ENCODE assay signal across 9 mouse cellular contexts in the genomic region with DNA sequence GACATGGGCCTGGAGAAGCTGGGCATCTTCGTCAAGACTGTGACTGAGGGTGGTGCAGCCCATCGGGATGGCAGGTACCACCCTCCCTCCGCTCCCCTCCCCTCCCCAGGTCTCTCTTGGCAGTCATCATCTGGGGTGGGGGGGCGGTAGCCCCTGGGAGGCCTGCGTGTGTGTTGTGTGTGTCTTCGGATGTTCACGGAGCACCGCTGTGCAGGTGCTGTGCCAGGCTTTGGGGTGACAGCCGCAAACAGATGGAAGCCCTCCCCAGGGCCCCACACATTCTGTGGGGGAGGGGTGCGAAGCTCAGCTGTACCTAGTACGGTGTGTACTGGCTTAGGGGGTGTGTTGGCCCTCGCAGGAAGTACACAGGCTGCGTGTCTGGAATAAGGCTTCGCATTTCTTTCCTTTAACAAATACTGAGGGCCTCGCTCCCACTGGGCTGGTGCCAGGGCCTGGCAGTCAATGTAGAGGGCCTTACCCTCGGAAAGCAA. TPM values are rescaled to one million over a fixed set of nuclear protein-coding genes. Genes with fewer than 3 reads are reported as not detected.
DNase-seq lines count a peak whose midpoint lies in the region; ATAC-seq and TF ChIP-seq lines count a peak whose summit lies in the region.
"Had no signal": no experiment of that assay in that cellular context is flagged by ENCODE, and none has a peak within 500 bp of the region (broad histone marks: within the 10 kb centered on the region; RNA-seq: fewer than 3 reads in every experiment).

No protein-coding gene starts in this region.

- H3K27me3 ChIP-seq in midbrain, embryonic 13.5 days, result no peaks in the 10 kb centered on the region
- H3K27me3 ChIP-seq in midbrain, embryonic 11.5 days (ENCODE audit: control insufficient read depth, insufficient read depth, low read length), result no peaks in the 10 kb centered on the region
- no peaks in the 10 kb centered on the region for H3K27me3 ChIP-seq in hindbrain, postnatal 0 days (ENCODE audit: insufficient read depth, low read length)
- no peaks in the 10 kb centered on the region for H3K27me3 ChIP-seq in liver, embryonic 16.5 days (ENCODE audit: control insufficient read depth, insufficient read depth, low read depth, low read length)

- WGBS in midbrain, embryonic 13.5 days, result 80% methylated on average over 16 of the region's 16 CpGs
- WGBS in midbrain, embryonic 11.5 days, result 89% methylated on average over 16 of the region's 16 CpGs
- WGBS in hindbrain, postnatal 0 days, result 44% methylated on average over 16 of the region's 16 CpGs
- WGBS in liver, embryonic 16.5 days (ENCODE audit: insufficient replicate concordance), result 27% methylated on average over 16 of the region's 16 CpGs

- H3K4me3 ChIP-seq in midbrain, embryonic 13.5 days (replicated peaks), result no peak overlapping the region
- H3K4me3 ChIP-seq in midbrain, embryonic 11.5 days (ENCODE audit: low read depth, low read length), result no peak overlapping the region
- H3K4me3 ChIP-seq in hindbrain, postnatal 0 days (ENCODE audit: low read length), result no peak overlapping the region
- H3K4me3 ChIP-seq in liver, embryonic 16.5 days (ENCODE audit: low read depth, low read length), result peak overlapping the region; percentile 56

- H3K27ac ChIP-seq in midbrain, embryonic 13.5 days, result 0 out of 2 replicates have a peak overlapping the region, but pooled peaks have one; percentile 19
- H3K27ac ChIP-seq in midbrain, embryonic 11.5 days (ENCODE audit: low read depth, low read length), result no peak overlapping the region
- no peak overlapping the region for H3K27ac ChIP-seq in hindbrain, postnatal 0 days
- peak overlapping the region; percentile 89 for H3K27ac ChIP-seq in liver, embryonic 16.5 days (ENCODE audit: low read length)

- DNase-seq in adrenal gland, adult (ENCODE audit: inconsistent age in 2 of 2, low spot score in 1 of 2), result peak; percentile 31 to 47
- DNase-seq in adrenal gland, postnatal 10 days, result no peak
- DNase-seq in midbrain, embryonic 11.5 days (ENCODE audit: low spot score, missing footprints), result no peak
- peak; percentile 63 for DNase-seq in hindbrain, postnatal 0 days (ENCODE audit: low spot score)
- DNase-seq in thymus, postnatal 10 days (ENCODE audit: low spot score in 2 of 2), result peak; percentile 97
- DNase-seq in adrenal gland, adult 2 months, result no peak

- peaks cover 77% of the 10 kb centered on the region for H3K4me1 ChIP-seq in midbrain, embryonic 13.5 days (replicated peaks)
- H3K4me1 ChIP-seq in midbrain, embryonic 11.5 days (ENCODE audit: control insufficient read depth, insufficient read depth, low read length), result peaks cover 38% of the 10 kb centered on the region
- H3K4me1 ChIP-seq in hindbrain, postnatal 0 days (ENCODE audit: insufficient read depth, low read length), result peaks cover 41% of the 10 kb centered on the region
- H3K4me1 ChIP-seq in liver, embryonic 16.5 days (ENCODE audit: control insufficient read depth, low read depth, low read length), result peaks cover 92% of the 10 kb centered on the region

- ATAC-seq in midbrain, embryonic 13.5 days, result no peak
- no peak for ATAC-seq in midbrain, embryonic 11.5 days (ENCODE audit: low FRiP score)
- peak; percentile 36; the same call in 1 of the 2 replicates for ATAC-seq in hindbrain, postnatal 0 days
- ATAC-seq in liver, embryonic 16.5 days (ENCODE audit: low read depth), result peak; percentile 45

- peaks cover 81% of the 10 kb centered on the region for H3K36me3 ChIP-seq in midbrain, embryonic 13.5 days
- peaks cover 31% of the 10 kb centered on the region for H3K36me3 ChIP-seq in midbrain, embryonic 11.5 days (ENCODE audit: control insufficient read depth, insufficient read depth, low read length)
- peaks cover 45% of the 10 kb centered on the region for H3K36me3 ChIP-seq in hindbrain, postnatal 0 days (ENCODE audit: insufficient read depth, low read length)
- peaks cover 27% of the 10 kb centered on the region for H3K36me3 ChIP-seq in liver, embryonic 16.5 days (ENCODE audit: control insufficient read depth, insufficient read depth)

- no peak overlapping the region for H3K4me2 ChIP-seq in midbrain, embryonic 13.5 days (replicated peaks)
- H3K4me2 ChIP-seq in midbrain, embryonic 11.5 days, result no peak overlapping the region
- no peak overlapping the region for H3K4me2 ChIP-seq in hindbrain, postnatal 0 days (ENCODE audit: low read depth, low read length)
- peak overlapping the region; percentile 66 for H3K4me2 ChIP-seq in liver, embryonic 16.5 days (ENCODE audit: low read depth, low read length)

- H3K9ac ChIP-seq in midbrain, embryonic 13.5 days (replicated peaks), result no peak overlapping the region; the same call in 1 of the 2 replicates
- H3K9ac ChIP-seq in midbrain, embryonic 11.5 days (ENCODE audit: low read length), result no peak overlapping the region
- no peak overlapping the region for H3K9ac ChIP-seq in hindbrain, postnatal 0 days (replicated peaks; ENCODE audit: low read length)
- H3K9ac ChIP-seq in liver, embryonic 16.5 days (ENCODE audit: low read depth, low read length), result peak overlapping the region; percentile 65

- no peak for TF ChIP-seq CTCF in hindbrain, postnatal 0 days (IDR thresholded peaks at IDR 0.05; ENCODE audit: low read depth)

- no peaks in the 10 kb centered on the region for H3K9me3 ChIP-seq in midbrain, embryonic 13.5 days
- no peaks in the 10 kb centered on the region for H3K9me3 ChIP-seq in midbrain, embryonic 11.5 days (ENCODE audit: control insufficient read depth, low read length)
- H3K9me3 ChIP-seq in hindbrain, postnatal 0 days (ENCODE audit: low read length), result no peaks in the 10 kb centered on the region
- no peaks in the 10 kb centered on the region for H3K9me3 ChIP-seq in liver, embryonic 16.5 days (replicated peaks; ENCODE audit: control insufficient read depth, low read length)

RNA-seq across cellular contexts. Expression of gene Ppp1r9b, which starts 7.3 kb away (rescaled TPM):
- 10 to 100 TPM; 83.3 to 96.2 TPM for total RNA-seq in adrenal gland, postnatal 10 days (2021)
- polyA plus RNA-seq in midbrain, embryonic 13.5 days (2015; fragmentation: Nextera tagmentation; extraction: Ambion mirVana), result 17.4 and 17.8 TPM in 2 replicates
- 10.5 and 12.4 TPM in 2 replicates for polyA plus RNA-seq in midbrain, embryonic 11.5 days (2014; fragmentation: Nextera tagmentation; extraction: Ambion mirVana)
- total RNA-seq in hindbrain, postnatal 0 days (2014; rRNA removed), result 170 and 190 TPM in 2 replicates
- 18.8 and 19.4 TPM in 2 replicates for polyA plus RNA-seq in hindbrain, postnatal 0 days (2015; fragmentation: Nextera tagmentation; extraction: Ambion mirVana)
- 7.1 and 7.6 TPM in 2 replicates for polyA plus RNA-seq in liver, embryonic 16.5 days (2015; fragmentation: Nextera tagmentation; extraction: Ambion mirVana)
- total RNA-seq in adrenal gland, adult 2 months (2021), result 100 to 1,000 TPM; 101 to 148 TPM
- polyA plus RNA-seq in adrenal gland, adult 2 months (2012; rRNA removed), result 61.6 and 64.6 TPM in 2 replicates

RNA-seq across cellular contexts. Expression of gene Samd14, which starts 11.6 kb away (rescaled TPM):
- 10 to 100 TPM in 1 of 2 experiments, 1 to 10 TPM in 1; 7.3 to 11.0 TPM for total RNA-seq in adrenal gland, postnatal 10 days (2021)
- polyA plus RNA-seq in midbrain, embryonic 13.5 days (2015; fragmentation: Nextera tagmentation; extraction: Ambion mirVana), result 123 and 141 TPM in 2 replicates
- 47.3 and 47.8 TPM in 2 replicates for polyA plus RNA-seq in midbrain, embryonic 11.5 days (2014; fragmentation: Nextera tagmentation; extraction: Ambion mirVana)
- 216 and 223 TPM in 2 replicates for total RNA-seq in hindbrain, postnatal 0 days (2014; rRNA removed)
- polyA plus RNA-seq in hindbrain, postnatal 0 days (2015; fragmentation: Nextera tagmentation; extraction: Ambion mirVana), result 128 and 137 TPM in 2 replicates
- polyA plus RNA-seq in liver, embryonic 16.5 days (2015; fragmentation: Nextera tagmentation; extraction: Ambion mirVana), result 27.2 and 34.7 TPM in 2 replicates
- total RNA-seq in adrenal gland, adult 2 months (2021), result 1 to 10 TPM; 2.5 to 4.5 TPM
- polyA plus RNA-seq in adrenal gland, adult 2 months (2012; rRNA removed), result 12.9 and 13.5 TPM in 2 replicates

RNA-seq across cellular contexts. Expression of gene Sgca, which starts 22.0 kb away (rescaled TPM):
- 10 to 100 TPM in 1 of 2 experiments, 1 to 10 TPM in 1; 4.5 to 16.8 TPM for total RNA-seq in adrenal gland, postnatal 10 days (2021)
- 0.17 TPM in 1 of 2 replicates, not detected in the other for polyA plus RNA-seq in midbrain, embryonic 13.5 days (2015; fragmentation: Nextera tagmentation; extraction: Ambion mirVana)
- not detected in 2 replicates for polyA plus RNA-seq in midbrain, embryonic 11.5 days (2014; fragmentation: Nextera tagmentation; extraction: Ambion mirVana)
- 0.36 and 0.52 TPM in 2 replicates for total RNA-seq in hindbrain, postnatal 0 days (2014; rRNA removed)
- polyA plus RNA-seq in hindbrain, postnatal 0 days (2015; fragmentation: Nextera tagmentation; extraction: Ambion mirVana), result 0.26 and 0.28 TPM in 2 replicates
- 0.86 and 0.96 TPM in 2 replicates for polyA plus RNA-seq in liver, embryonic 16.5 days (2015; fragmentation: Nextera tagmentation; extraction: Ambion mirVana)
- not detected for total RNA-seq in adrenal gland, adult 2 months (2021)
- 0.79 and 0.95 TPM in 2 replicates for polyA plus RNA-seq in adrenal gland, adult 2 months (2012; rRNA removed)
- polyA plus RNA-seq: intestine, embryonic 14.5 days had no signal

RNA-seq across cellular contexts. Expression of gene Hils1, which starts 30.7 kb away (rescaled TPM):
- total RNA-seq in adrenal gland, postnatal 10 days (2021), result not detected
- polyA plus RNA-seq in midbrain, embryonic 13.5 days (2015; fragmentation: Nextera tagmentation; extraction: Ambion mirVana), result not detected in 2 replicates
- polyA plus RNA-seq in midbrain, embryonic 11.5 days (2014; fragmentation: Nextera tagmentation; extraction: Ambion mirVana), result not detected in 2 replicates
- not detected in 2 replicates for total RNA-seq in hindbrain, postnatal 0 days (2014; rRNA removed)
- polyA plus RNA-seq in hindbrain, postnatal 0 days (2015; fragmentation: Nextera tagmentation; extraction: Ambion mirVana), result not detected in 2 replicates
- not detected in 2 replicates for polyA plus RNA-seq in liver, embryonic 16.5 days (2015; fragmentation: Nextera tagmentation; extraction: Ambion mirVana)
- total RNA-seq in adrenal gland, adult 2 months (2021), result not detected
- polyA plus RNA-seq in adrenal gland, adult 2 months (2012; rRNA removed), result not detected in 2 replicates
- polyA plus RNA-seq: intestine, embryonic 14.5 days had no signal

RNA-seq across cellular contexts. Expression of gene Pdk2, which starts 43.1 kb away (rescaled TPM):
- total RNA-seq in adrenal gland, postnatal 10 days (2021), result 100 to 1,000 TPM; 144 to 199 TPM
- polyA plus RNA-seq in midbrain, embryonic 13.5 days (2015; fragmentation: Nextera tagmentation; extraction: Ambion mirVana), result 21.4 and 24.7 TPM in 2 replicates
- polyA plus RNA-seq in midbrain, embryonic 11.5 days (2014; fragmentation: Nextera tagmentation; extraction: Ambion mirVana), result 12.6 and 13.3 TPM in 2 replicates
- total RNA-seq in hindbrain, postnatal 0 days (2014; rRNA removed), result 25.0 and 32.0 TPM in 2 replicates
- 46.8 and 49.0 TPM in 2 replicates for polyA plus RNA-seq in hindbrain, postnatal 0 days (2015; fragmentation: Nextera tagmentation; extraction: Ambion mirVana)
- polyA plus RNA-seq in liver, embryonic 16.5 days (2015; fragmentation: Nextera tagmentation; extraction: Ambion mirVana), result 10.7 and 13.9 TPM in 2 replicates
- total RNA-seq in adrenal gland, adult 2 months (2021), result 100 to 1,000 TPM in 1 of 2 experiments, 10 to 100 TPM in 1; 92.9 to 112 TPM
- polyA plus RNA-seq in adrenal gland, adult 2 months (2012; rRNA removed), result 114 and 118 TPM in 2 replicates

Comparison
In these comparisons a context has a peak if more than half of its experiments do, and no peak if none do; other contexts are left out.
1. DNase-seq: peak in adrenal gland, adult (2 of 2), hindbrain, postnatal 0 days (single experiment) and thymus, postnatal 10 days (2 of 2); none in adrenal gland, postnatal 10 days (single experiment), midbrain, embryonic 11.5 days (single experiment) and adrenal gland, adult 2 months (single experiment).
2. H3K27ac ChIP-seq: peak in midbrain, embryonic 13.5 days (single experiment) and liver, embryonic 16.5 days (single experiment); none in midbrain, embryonic 11.5 days (single experiment) and hindbrain, postnatal 0 days (single experiment).
3. ATAC-seq: peak in hindbrain, postnatal 0 days (single experiment) and liver, embryonic 16.5 days (single experiment); none in midbrain, embryonic 13.5 days (single experiment) and midbrain, embryonic 11.5 days (single experiment).